Mouse (Mus musculus) cerebellum, adult 9-11 months (tissue): ENCODE data around the gene Mapkbp1.

Experiments used
- DNase-seq: peaks from one replicate; pipeline ENCODE4 v3.0.0; 2022

Gene Mapkbp1

DNA sequence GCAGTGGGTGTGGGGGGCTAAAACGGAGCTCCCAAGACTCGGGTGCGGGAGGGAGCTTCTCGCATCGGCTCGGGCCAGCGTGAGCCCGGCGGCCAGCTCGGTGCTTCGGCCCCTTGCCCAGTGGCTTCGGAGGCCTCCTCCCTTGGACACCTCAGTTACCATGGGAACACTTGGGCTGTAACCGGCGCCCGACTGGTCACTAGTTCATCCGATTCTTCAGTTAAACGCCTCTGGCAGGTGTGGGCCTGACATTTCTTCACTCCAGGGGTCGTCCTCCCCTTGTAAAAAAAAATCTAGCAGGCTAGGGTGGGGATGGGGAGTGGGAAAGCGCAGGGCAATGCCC is at the start of gene Mapkbp1:
Gene Mapkbp1 (plus strand): TSS at position 163 of the 343 bp plus-strand sequence.
- no peak for DNase-seq

- peak; percentile 52 for DNase-seq
Observed at GRCm38 (mm10) chr2:119970571-119970970, 1.9 kb upstream of the Mapkbp1 start.

- DNase-seq = no peak
Observed at GRCm38 (mm10) chr2:119971316-119971715, 1.2 kb upstream of the Mapkbp1 start.

GRCm38 (mm10) chr2:119971837-119972536 is 512 bp upstream of the Mapkbp1 start:
- DNase-seq = peak; percentile 97

GRCm38 (mm10) chr2:119980343-119980986 is 8.0 kb downstream of the Mapkbp1 start:
- no peak for DNase-seq

- no peak for DNase-seq
Observed at GRCm38 (mm10) chr2:119981631-119982030, 9.1 kb downstream of the Mapkbp1 start.

- DNase-seq = no peak
Observed at GRCm38 (mm10) chr2:119985871-119986270, 13.4 kb downstream of the Mapkbp1 start.

DNA sequence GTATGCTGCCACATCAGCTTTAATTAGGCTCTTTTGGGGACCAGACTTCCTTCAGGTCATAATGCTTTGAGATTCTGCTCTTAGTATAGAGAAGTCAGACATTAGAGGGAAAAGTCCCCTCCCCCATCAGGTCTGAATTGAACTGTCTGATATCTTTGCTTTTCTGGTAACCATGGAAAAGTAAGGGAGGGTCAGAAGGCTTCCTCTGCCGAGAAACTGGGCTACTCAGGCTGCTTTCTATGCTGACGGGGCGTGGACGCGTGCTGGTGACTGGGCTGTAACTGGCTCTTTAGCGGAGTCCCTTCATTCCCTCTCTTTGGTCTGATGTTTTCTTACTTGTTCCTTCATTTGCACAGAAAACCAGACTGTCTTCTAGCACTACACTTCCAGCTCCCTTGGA is 13.9 kb downstream of the Mapkbp1 start:
- no peak for DNase-seq

DNA sequence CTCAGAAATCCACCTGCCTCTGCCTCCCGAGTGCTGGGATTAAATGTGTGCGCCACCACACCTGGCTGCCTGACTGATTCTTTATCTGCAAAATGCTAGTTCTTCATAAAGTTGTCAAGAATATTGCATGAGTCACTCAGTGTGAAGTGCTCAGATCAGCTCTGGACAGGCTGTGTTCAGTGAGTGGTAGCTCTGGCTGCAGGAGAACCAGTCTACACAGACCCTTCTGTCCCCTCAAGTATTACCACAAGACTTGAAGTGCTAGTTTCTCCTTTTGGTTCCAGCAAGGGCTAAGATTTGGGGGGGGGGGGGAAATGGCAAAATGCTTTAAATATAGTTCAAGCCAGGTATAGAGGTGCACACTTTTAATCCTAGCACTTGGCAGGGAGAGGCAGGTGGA is 14.9 kb downstream of the Mapkbp1 start:
- DNase-seq = no peak

GRCm38 (mm10) chr2:119988952-119989351 is 16.5 kb downstream of the Mapkbp1 start:
- no peak for DNase-seq

- DNase-seq = no peak
Observed at GRCm38 (mm10) chr2:119990881-119991280, 18.4 kb downstream of the Mapkbp1 start.

GRCm38 (mm10) chr2:119992349-119992748 is 19.9 kb downstream of the Mapkbp1 start:
- DNase-seq = no peak

GRCm38 (mm10) chr2:119993515-119993914 is 21.0 kb downstream of the Mapkbp1 start:
- no peak for DNase-seq

DNA sequence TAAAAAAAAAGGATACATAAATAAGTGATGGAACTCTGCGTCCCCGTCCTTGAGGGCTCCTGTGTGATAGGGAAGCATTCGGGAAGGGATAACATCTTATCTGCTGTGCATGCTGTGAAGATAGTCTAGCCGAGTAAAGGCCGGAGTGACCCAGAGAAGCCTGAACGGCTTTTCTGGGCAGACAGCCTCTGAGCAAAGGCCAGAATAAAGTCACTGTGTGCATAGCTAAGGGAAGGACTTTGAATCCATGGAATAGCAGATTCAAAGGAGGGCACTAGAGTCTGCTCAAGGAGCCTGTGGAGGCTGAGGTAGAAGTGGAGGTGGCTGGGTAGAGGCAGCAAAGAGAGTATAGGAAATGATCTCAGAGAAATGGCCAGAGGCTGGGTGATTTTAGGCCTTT is 22.3 kb downstream of the Mapkbp1 start:
- DNase-seq = no peak

DNA sequence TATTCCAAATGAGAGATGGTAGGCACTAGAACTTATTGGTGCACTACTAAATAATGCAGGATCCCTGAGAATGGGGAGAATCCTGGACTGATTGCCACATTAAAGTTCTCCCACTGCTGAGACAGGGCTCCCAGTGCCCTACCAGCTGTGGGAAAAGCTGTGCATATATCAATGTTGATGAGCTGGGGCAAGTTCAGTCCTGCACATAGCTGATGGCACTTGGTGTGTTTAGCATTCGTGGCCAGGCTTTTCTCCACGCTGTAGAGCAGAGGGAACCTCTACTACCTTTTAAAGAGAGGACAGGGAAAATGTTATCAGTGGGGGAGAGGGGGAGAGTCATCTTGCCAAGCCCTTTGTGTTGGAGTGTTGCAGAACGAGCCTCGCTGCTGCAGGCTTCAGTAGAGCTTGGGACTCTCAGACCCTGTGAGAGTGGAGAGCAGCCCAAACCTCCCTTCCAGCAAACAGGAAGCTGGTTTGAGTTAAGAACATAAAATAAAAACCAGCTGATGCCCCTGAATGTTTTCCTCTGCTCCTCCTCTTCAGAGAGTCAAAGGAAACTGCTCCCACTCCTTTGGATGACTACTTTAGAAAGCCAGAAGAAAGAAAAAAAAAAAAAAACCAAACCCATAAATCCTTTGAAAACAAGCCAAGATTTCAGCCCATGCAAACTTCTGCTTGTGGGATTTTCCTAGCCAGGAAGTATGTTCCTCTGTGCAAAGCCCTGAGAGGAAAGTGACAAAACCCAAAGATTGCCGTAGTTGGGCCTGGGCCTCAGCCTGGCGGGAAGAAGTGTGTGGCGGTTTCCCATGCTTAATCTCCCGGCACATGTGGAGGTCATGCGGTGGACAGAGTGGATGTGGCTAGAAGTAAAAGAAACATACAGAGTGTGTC is 23.1 kb downstream of the Mapkbp1 start:
- no peak for DNase-seq

GRCm38 (mm10) chr2:119997354-119997753 is 24.9 kb downstream of the Mapkbp1 start:
- DNase-seq = no peak

- no peak for DNase-seq
Observed at GRCm38 (mm10) chr2:119999731-120000130, 27.2 kb downstream of the Mapkbp1 start.

- DNase-seq = no peak
Observed at GRCm38 (mm10) chr2:120000882-120001584, 28.5 kb downstream of the Mapkbp1 start.

DNA sequence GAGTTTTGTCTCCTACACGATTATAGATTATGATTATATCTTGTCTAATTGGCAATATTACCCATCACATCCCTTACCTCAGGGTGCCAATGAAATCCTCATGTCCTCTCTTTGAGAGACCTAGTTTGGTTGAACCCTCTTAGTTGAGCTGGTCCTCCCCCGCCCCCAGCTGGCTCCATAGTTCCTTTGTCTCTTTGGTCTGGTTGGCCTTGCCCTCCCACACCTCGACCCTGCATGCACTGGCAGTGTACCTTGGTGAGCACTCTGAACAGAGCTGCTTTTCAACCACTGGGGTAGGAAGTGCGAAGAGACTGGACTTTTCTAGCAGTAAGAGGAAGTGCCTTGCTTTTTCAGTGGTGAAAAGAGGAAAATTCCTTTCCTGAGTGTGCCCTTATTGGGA is 29.5 kb downstream of the Mapkbp1 start:
- DNase-seq = no peak

GRCm38 (mm10) chr2:120003970-120004369 is 31.5 kb downstream of the Mapkbp1 start:
- DNase-seq = no peak

GRCm38 (mm10) chr2:120006696-120007095 is 34.2 kb downstream of the Mapkbp1 start:
- DNase-seq = no peak

DNA sequence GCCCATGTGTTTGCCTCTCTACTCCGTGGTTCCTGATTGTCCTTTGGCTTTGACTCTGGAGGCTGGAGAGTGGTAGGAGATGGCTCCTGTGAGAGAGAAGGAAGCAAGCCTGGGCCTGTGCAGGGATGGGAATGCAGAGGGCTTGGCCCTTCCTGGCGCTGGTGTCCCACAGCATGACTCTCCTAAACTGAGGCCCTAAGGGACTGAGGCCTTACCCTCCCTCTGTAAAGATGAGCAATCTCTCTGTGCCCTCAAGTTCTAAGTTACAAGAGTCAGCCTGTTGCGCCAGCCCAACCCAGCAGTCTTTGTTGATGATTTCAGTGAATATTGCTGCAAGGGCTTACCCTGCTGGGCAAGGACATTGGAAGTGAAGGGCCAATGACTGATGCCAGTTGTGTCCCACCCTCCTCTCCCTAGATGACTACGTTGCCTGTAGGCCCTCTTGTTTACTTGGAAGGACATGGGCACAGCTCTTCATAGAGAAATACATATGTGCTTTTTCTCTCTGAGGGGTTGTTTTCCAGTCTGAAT is 35.2 kb downstream of the Mapkbp1 start:
- no peak for DNase-seq

- DNase-seq = no peak
Observed at GRCm38 (mm10) chr2:120008672-120009071, 36.2 kb downstream of the Mapkbp1 start.
